Mouse (Mus musculus): Measurements from ENCODE around the gene Tank.

GRCm38 (mm10) chr2:61651206-61651605 is 72.8 kb downstream of the Tank start:
- TF ChIP-seq CTCF (IDR thresholded peaks at IDR 0.05; ENCODE audit: low read depth, low read length), result no peak
- no peak for TF ChIP-seq POLR2A (IDR thresholded peaks at IDR 0.05; ENCODE audit: extremely low read depth, insufficient read depth, low read length)

Data from liver, adult 2 months (tissue).